ENCODE assay signal across 8 mouse cellular contexts in genomic region chr16:11909035-11909591, GRCm38 (mm10). TPM values are rescaled to one million over a fixed set of nuclear protein-coding genes. Genes with fewer than 3 reads are reported as not detected.
DNase-seq lines count a peak whose midpoint lies in the region; ATAC-seq and TF ChIP-seq lines count a peak whose summit lies in the region.

TSS of gene Cpped1 (minus strand) at chr16:11909445.

- H3K27ac ChIP-seq in hindbrain, embryonic 16.5 days (ENCODE audit: low read depth, low read length): peak within 1 kb of the TSS; percentile 84
- peak within 1 kb of the TSS; percentile 99 for H3K27ac ChIP-seq in left cerebral cortex, adult 2 months

- no peaks in the 10 kb centered on the region for H3K9me3 ChIP-seq in hindbrain, embryonic 16.5 days (ENCODE audit: control insufficient read depth, low read length)

- intact Hi-C loops in left cerebral cortex, adult 2 months (cut with DNase I): no loop called here

- peak; percentile 73 for DNase-seq in WW6 (ENCODE audit: low read depth, low spot score)
- DNase-seq in cerebellum, postnatal 4 days (ENCODE audit: low spot score in 2 of 2): peak; percentile 82 to 90
- peak; percentile 86 for DNase-seq in gastrocnemius, adult 18-20 months (ENCODE audit: low spot score)
- DNase-seq in left cerebral cortex, adult 2 months (ENCODE audit: extremely low spot score in 1 of 2, low spot score in 2 of 2): peak; percentile 86 to 91
- peak; percentile 89 to 90 for DNase-seq in right cerebral cortex, adult 2 months (ENCODE audit: low spot score in 2 of 2)
- DNase-seq in urinary bladder, postnatal 14 days (ENCODE audit: low spot score): peak; percentile 87

- ATAC-seq in hindbrain, embryonic 16.5 days: peak; percentile 98
- peak; percentile 97 for ATAC-seq in megakaryocyte, adult 5-6 weeks (ENCODE audit: poor library complexity, severe bottlenecking)

- peaks cover 8% of the 10 kb centered on the region for H3K4me1 ChIP-seq in hindbrain, embryonic 16.5 days (ENCODE audit: control insufficient read depth, insufficient read depth, low read depth, low read length)

- H3K36me3 ChIP-seq in hindbrain, embryonic 16.5 days (ENCODE audit: control insufficient read depth, insufficient read depth, low read length): no peaks in the 10 kb centered on the region

- peak within 1 kb of the TSS; percentile 79 for H3K9ac ChIP-seq in hindbrain, embryonic 16.5 days (ENCODE audit: low read depth, low read length)

- WGBS in hindbrain, embryonic 16.5 days: 0% methylated on average over 32 of the region's 32 CpGs

- peak within 1 kb of the TSS; percentile 74 for H3K4me2 ChIP-seq in hindbrain, embryonic 16.5 days (ENCODE audit: low read length)

- H3K4me3 ChIP-seq in hindbrain, embryonic 16.5 days (ENCODE audit: low read length): peak within 1 kb of the TSS; percentile 50
- peak within 1 kb of the TSS; percentile 64 for H3K4me3 ChIP-seq in left cerebral cortex, adult 2 months

- no peaks in the 10 kb centered on the region for H3K27me3 ChIP-seq in hindbrain, embryonic 16.5 days (replicated peaks; ENCODE audit: control insufficient read depth, insufficient read depth, low read length)

- no peak; the same call in 1 of the 2 replicates for TF ChIP-seq CTCF in left cerebral cortex, adult 2 months (IDR thresholded peaks at IDR 0.05)

RNA-seq across cellular contexts. Expression of gene Cpped1, which starts in this region (rescaled TPM):
- 10 to 100 TPM; 30.3 to 33.6 TPM for total RNA-seq in gastrocnemius, adult 18-20 months (2021)
- polyA plus RNA-seq in hindbrain, embryonic 16.5 days (2015; fragmentation: Nextera tagmentation; extraction: Ambion mirVana): 14.5 and 18.0 TPM in 2 replicates
- 10 to 100 TPM; 35.8 to 38.5 TPM for total RNA-seq in left cerebral cortex, adult 2 months (2021)
- 12.5 and 15.8 TPM in 2 replicates for total RNA-seq in megakaryocyte, adult 5-6 weeks (2015)
- total RNA-seq in megakaryocyte, adult 5-6 weeks (2017): 9.9 and 10.5 TPM in 2 replicates

Comparison
In these comparisons a context has a peak if more than half of its experiments do, and no peak if none do; other contexts are left out.
1. Peak in every context shown above with its lines: DNase-seq, ATAC-seq, H3K4me3 ChIP-seq and H3K27ac ChIP-seq.